Mouse (Mus musculus): ENCODE results near the gene Dlx3.

The Dlx3 gene

GRCm38 (mm10) chr11:95157872-95158271, 38.0 kb downstream of the Dlx3 start:
- no peak for DNase-seq

GRCm38 (mm10) chr11:95159763-95160371, 39.9 kb downstream of the Dlx3 start:
- DNase-seq, result no peak

DNA sequence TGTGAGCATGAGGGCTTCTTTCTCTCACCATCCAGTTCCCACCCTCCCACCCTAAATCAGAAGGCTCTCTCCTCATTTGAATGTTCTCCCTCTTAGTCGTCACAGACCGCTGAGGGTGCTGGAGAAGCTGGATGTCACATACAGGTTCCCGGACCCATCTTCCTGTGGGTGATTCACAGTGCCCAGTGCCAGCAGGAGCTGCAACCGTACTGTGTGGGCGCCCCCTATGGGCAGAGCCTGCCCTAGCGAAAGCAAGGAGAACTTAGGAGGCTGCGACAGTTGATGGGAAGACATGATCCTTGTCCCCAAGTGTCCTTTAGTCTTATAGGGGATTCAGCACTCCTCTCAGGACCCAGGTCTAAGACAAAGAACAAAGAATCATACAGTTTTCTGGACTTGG, 40.8 kb downstream of the Dlx3 start:
- no peak for DNase-seq

DNA sequence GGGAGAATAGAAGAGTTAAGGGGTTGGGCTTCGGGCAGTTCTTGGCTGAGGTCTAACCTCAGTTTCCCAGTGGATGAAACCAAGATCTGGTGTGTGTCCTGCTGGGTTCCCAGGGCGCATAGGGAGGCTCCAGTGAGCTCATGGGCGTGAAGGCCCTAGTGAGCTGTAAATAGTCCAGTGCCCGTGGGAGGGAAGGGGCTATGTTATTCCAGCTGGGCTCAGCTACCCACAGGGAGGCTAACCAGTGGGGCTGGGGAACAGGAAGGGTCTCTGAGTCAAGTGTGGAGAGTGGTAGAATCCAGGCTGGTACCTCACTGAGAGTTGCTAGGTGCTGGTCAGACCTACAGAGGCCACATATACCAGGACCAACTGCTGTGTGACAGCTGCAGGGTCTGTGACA, 41.8 kb downstream of the Dlx3 start:
- DNase-seq, result no peak

DNA sequence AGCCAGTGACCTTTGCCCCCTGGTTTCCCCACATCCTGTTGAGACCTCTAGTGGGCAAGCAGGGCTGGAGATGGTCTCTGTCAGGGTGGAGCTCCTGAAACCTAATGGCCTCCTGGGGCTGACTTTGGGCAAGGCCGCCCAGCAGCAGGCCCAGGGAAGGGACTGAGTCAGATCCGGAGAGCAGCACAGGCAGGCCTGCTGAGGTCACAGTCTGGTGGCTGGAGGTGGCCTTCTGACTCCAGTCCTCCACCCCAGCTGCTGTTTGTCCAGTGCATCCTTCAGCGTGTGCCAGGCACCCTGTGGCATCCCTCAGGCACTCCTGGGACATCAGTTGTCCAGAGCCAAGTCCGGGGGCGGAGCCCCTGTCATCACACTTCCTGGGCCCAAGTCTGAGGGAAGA, 45.9 kb downstream of the Dlx3 start:
- no peak for DNase-seq
